Mouse (Mus musculus) mouse embryonic stem cell (cell line): ENCODE measurements around the gene Skp1a.
"Not testable (repeated sequence)": the region's sequence is repeated elsewhere in the genome, so short reads cannot be mapped to it uniquely, and the experiment has no call there.

Source experiments
- in situ Hi-C, 2 experiments: fragments of 300-500 bp; cut with MboI; formaldehyde crosslinking; loops; 1 replicate in 1 of 2; 3 replicates in 1 of 2; pipeline ENCODE4 v1.14.3; 2019 to 2020; ENCODE audit warnings: low sequenced_read_pairs in 2 of 2, low pct_unique_long_range_greater_than_20kb in 1 of 2, mixed read lengths in 1 of 2; ENCODE audit not compliant: unreplicated experiment in 1 of 2

Gene Skp1a

DNA sequence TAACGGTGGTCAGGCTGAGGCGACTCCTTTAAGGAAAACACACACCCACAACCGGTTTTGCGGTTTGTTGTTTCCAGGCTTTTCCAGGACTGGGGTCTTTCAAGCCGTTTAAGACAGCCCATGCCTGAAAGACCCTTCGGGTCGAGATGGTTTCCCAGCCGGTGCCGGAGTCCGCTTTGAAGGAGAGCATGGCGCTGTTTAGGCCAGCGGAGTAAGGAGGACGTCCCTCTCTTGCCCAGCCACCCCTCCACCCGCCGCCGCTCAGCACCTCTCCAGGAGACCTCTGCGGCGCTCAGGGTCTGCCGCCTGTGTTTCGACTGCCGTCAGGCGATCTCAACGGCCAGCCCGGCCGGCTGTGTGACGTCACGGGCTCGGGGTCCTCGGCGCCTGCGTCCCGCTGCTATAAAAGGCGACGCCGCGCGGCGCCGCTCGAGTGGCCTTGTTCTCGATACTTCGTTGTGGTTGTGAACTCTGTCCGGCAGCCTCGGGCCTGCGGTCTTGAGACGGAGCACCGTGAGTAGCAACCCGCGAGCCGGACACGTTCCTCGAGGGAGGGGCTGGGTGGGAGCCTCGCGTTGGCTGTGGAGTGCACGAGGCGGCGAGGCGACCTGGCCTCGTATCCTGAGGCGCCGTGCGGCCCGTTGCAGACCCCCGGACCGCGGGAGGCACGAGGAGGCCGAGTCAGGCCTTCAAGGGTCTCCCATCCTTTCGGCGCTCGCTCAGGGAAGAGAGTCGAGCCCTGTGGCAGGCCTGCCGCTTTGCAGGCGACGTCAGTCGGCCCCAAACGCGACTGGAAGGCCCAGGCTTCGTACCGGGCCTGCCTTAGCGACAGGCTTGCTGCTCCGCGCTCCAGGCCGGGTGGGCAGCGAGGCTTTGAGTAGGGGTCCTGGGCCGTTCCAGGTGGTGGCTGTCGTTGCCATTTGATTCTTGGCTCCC lies at the start of gene Skp1a:
Gene Skp1a (plus strand): TSS at position 390 of the 936 bp plus-strand sequence.
- in situ Hi-C loops = no loop called here

DNA sequence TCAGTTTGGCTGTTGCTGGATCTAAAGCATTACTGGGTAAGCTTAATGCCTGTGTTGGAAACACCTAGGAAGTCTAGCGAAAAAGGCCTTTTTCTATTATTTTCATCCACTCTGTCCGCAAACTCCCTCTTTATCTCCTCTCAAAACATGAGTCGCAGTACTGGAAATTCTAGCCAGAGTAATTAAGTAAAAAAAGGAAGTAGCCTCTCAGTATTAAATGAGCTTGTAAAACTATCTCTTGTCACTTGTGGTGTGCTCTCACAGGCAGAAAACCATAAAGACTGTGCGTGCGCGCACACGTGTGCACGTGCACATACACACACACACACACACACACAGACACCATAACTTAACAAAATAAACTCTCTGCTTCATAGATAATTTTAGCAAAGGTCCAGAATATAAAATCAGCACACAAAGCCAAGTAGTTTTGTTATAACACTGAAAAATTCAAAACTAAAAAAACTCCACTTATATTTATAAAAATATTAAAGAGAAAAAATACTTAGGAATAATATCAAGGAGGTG lies 35.2 kb upstream of the Skp1a start:
- in situ Hi-C loops = not testable (repeated sequence)

GRCm38 (mm10) chr11:52213887-52214286 lies 17.9 kb upstream of the Skp1a start, which contains the start of gene Olfr1371:
Gene Olfr1371 (minus strand): TSS chr11:52213987.
- in situ Hi-C loops = loop anchor here in 1 of 2 experiments (10.0 kb wide), 1 partner anchor 69 kb away; the partner anchor contains the start of gene Olfr1373

- in situ Hi-C loops = loop anchor here (10.0 kb wide), 1 partner anchor 125 kb away; no protein-coding TSS in a partner anchor
Observed at GRCm38 (mm10) chr11:52220282-52220681, 11.5 kb upstream of the Skp1a start.

- in situ Hi-C loops = loop anchor here (10.0 kb wide), 1 partner anchor 123 kb away; no protein-coding TSS in a partner anchor
Observed at GRCm38 (mm10) chr11:52221921-52222320, 9.9 kb upstream of the Skp1a start.

GRCm38 (mm10) chr11:52222891-52223290 lies 8.9 kb upstream of the Skp1a start:
- in situ Hi-C loops = loop anchor here (10.0 kb wide), 1 partner anchor 122 kb away; no protein-coding TSS in a partner anchor

- in situ Hi-C loops = loop anchor here (10.0 kb wide), 1 partner anchor 121 kb away; no protein-coding TSS in a partner anchor
Observed at GRCm38 (mm10) chr11:52223968-52224682, 7.7 kb upstream of the Skp1a start.

DNA sequence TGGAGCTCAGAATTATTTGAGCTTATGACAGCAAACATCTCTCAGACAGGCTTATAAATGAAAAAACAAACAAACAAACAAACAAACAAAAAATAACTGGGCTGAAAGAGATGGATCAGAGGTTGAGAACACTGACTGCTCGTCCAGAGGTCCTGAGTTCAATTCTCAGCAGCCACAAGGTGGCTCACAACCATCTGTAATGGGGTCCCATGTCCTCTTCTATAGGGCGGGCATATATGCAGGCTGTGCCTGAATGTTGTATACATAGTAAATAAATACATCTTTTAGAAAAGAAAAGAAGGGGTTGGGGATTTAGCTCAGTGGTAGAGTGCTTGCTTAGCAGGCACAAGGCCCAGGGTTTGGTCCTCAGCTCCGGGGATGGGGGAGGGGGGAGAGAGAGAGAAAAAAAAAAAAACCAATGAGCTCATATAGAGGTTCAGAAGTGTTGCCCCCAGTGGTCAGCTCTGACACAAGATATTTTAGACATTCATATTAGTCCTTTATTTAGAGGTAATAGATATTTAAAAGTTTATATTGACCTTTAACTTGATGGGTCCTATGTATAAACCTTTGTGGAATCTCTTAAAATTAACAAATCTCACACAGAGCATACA lies 5.7 kb upstream of the Skp1a start:
- in situ Hi-C loops = loop anchor here (10.0 kb wide), 1 partner anchor 119 kb away; no protein-coding TSS in a partner anchor

- in situ Hi-C loops = loop anchor here (10.0 kb wide), 1 partner anchor 118 kb away; no protein-coding TSS in a partner anchor
Observed at GRCm38 (mm10) chr11:52227053-52227452, 4.7 kb upstream of the Skp1a start.

- in situ Hi-C loops = loop anchor here (10.0 kb wide), 1 partner anchor 117 kb away; no protein-coding TSS in a partner anchor
Observed at GRCm38 (mm10) chr11:52227466-52228226, 4.1 kb upstream of the Skp1a start.

DNA sequence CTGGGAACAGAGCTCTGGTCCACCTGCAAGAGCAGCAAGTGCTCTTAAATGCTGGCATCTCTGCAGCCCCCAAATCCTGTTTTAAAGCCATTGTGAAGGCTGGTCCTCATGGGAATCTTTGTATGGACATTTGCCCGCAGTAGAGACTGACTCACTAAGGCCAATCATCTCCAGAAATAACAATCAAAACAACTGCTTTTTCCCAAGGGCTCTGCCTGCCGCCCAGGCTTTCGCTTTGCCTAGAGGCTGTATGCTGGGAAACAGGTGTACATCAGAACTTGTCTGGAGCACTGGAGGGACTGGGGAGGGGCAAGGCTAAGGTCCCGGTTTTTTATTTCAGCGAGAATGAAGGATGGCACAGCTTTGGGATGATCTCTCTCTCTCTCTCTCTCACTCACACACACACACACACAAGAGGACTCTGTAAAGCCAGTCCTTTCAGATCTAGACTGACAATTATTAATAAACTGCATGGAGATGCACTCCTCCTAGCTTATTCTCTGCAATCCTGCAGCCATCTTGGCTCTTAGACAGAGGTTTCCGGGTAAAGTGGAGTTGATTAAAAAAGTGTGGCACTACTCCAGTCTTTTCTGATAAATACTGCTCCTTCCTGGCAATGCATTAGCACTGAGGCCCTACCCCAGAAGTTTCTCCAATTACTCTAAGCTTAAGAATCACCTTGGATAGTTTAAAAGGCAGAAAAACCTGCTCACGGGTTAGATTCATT lies 2.9 kb upstream of the Skp1a start:
- in situ Hi-C loops = loop anchor here (10.0 kb wide), 1 partner anchor 116 kb away; no protein-coding TSS in a partner anchor

DNA sequence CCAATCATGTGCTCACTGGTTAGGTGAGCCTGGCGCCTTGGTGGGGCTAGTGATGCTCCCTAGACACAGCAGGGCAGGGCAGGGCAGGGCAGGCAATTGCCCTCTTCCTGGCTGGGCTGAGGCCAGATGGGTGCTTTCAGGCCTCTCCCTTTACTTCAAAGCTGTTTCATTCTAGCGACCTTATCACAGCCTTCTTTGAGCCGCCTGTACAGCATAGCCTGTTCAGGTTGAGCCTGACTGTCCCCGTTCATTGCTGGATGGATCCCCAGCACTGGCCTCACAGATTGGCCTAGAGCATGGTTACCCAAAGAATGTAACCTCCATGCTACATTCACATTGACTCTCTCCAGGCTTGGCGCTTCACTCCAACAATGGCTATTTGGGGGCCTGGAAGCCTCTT lies 1.1 kb upstream of the Skp1a start:
- in situ Hi-C loops = no loop called here

- in situ Hi-C loops = no loop called here
Observed at GRCm38 (mm10) chr11:52233043-52233653, 1.4 kb downstream of the Skp1a start.

- in situ Hi-C loops = no loop called here
Observed at GRCm38 (mm10) chr11:52233906-52234305, 2.1 kb downstream of the Skp1a start.

GRCm38 (mm10) chr11:52234509-52234908 lies 2.7 kb downstream of the Skp1a start:
- in situ Hi-C loops = no loop called here

- in situ Hi-C loops = no loop called here
Observed at GRCm38 (mm10) chr11:52240898-52241542, 9.2 kb downstream of the Skp1a start.
